Mouse (Mus musculus) naive thymus-derived CD4-positive, alpha-beta T cell, adult 2 months (primary cell): ENCODE results near the gene B4galnt1.
"Not testable (repeated sequence)": the region's sequence is repeated elsewhere in the genome, so short reads cannot be mapped to it uniquely, and the experiment has no call there.

Source experiments
- DNase-seq: peaks from one replicate; pipeline ENCODE4 v3.0.0-alpha.2; 2011; ENCODE audit warnings: low read depth

The B4galnt1 gene

GRCm38 (mm10) chr10:127143228-127143627 is 21.8 kb upstream of the B4galnt1 start:
- DNase-seq: no peak

DNA sequence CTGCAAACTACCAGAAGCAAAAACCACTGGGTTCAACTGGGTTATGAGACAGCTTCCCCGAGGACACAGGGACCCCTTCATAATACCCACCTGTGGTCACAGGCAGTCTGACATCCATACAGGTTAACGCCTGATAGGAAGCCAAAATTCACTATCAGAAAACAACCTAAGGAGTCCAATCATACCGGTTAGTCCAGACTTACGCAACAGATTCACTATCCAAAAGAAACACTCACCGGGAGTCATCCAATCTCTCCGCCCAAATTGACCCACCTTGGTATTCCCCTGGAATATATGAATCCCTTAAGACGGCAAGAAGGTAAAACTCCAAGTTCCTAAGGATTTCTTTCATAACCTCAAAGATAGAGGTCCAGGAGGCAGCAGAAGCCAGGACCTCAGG is 20.5 kb upstream of the B4galnt1 start:
- DNase-seq: no peak

DNA sequence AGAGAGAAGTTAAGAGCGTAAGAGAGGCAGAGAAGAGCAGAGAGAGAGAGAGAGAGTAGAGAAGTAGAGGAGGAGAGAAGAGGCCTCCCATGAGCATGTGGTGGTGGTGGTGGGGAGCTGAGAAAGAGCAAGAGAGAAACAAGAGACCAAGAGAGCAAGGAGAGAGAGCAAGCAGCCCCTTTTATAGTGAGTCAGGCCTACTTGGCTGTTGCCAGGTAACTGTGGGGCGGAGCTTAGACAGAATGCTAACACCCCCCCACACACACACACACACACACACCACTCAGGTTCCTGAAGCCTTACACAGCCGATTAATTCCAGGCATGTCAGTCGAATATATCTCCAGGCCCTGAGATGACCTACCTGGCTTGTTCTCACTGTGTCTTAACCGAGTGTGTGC is 19.7 kb upstream of the B4galnt1 start:
- no peak for DNase-seq

- no peak for DNase-seq
These were observed 17.9 kb upstream of the B4galnt1 start for GRCm38 (mm10) chr10:127147135-127147534.

DNA sequence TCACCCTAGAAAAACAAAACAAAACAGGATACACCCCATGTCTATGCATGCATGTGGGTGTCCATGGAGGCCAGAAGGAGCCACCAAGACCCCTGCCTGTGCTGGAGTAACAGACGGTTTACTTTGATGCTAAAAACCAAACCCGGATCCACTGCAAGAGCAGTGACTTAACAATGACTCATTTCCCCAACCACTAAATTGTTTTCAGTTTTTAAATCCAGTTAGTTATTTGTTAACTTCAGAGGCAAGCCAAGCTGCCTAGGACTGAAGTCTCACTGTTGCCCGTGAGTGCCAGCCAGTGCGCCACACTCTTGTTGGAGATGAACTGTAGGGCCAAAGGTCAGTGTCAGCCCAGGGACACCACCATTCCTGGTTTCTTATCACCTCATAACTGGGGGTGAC is 14.6 kb upstream of the B4galnt1 start:
- peak; percentile 51 for DNase-seq

DNA sequence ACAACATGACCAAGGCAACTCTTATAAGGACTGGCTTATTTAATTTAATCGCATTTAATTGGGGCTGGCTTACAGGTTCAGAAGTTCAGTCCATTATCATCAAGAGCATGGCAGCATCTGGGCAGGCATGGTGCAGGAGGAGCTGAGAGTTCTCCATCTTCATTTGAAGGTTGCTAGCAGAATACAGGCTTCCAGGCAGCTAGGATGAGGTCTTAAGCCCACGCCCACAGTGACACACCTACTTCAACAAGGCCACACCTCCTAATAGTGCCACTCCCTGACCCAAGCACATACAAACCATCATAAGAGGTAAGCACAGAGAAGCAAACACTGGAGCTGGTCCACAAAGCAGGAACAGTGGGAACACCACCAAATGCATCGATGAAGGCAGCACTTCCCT is 13.8 kb upstream of the B4galnt1 start:
- DNase-seq: not testable (repeated sequence)

- DNase-seq: not testable (repeated sequence)
These were observed 12.5 kb upstream of the B4galnt1 start for GRCm38 (mm10) chr10:127152556-127152955.

- DNase-seq: no peak
These were observed 11.7 kb upstream of the B4galnt1 start for GRCm38 (mm10) chr10:127153323-127153722.

GRCm38 (mm10) chr10:127154241-127154640 is 10.8 kb upstream of the B4galnt1 start:
- DNase-seq: no peak

DNA sequence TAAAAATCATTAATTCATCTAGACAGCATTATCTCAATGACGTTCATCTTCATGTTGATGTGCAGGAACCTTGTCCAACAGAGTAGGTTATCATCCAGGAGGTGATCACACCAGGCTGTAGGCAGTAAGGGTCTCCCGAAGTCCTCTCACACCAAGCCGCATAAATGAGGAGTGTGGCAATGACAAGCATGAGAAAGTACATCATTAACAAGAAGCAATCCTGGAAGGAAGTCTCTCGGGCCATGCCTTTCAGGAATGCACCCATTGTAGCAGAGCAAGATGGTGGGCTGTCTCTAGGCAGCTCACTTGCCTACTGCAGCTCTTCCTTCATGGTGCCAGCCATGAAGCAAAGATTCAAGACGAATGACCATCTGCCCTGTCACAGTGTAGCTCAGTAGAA is 10.4 kb upstream of the B4galnt1 start:
- DNase-seq: no peak

- no peak for DNase-seq
These were observed 8.9 kb upstream of the B4galnt1 start for GRCm38 (mm10) chr10:127156089-127156488.

DNA sequence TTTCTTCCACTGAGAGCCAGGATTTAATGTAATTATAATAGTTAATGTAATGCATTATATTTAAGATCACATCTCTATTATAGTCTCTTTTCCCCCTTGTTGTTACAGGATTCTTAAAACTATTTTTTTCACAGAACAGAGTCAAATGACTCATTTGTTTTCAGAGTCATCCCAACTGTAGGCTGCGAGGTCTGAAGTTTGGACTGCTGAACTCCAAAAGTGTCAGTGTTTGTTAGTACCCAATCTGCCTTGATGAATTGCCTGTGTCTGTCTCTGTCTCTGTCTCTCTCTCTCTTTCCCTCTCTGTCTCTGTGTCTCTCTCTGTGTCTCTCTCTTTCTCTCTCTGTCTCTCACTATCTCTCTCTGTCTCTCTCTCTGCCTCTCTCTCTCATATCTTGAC is 8.5 kb upstream of the B4galnt1 start:
- DNase-seq: no peak

DNA sequence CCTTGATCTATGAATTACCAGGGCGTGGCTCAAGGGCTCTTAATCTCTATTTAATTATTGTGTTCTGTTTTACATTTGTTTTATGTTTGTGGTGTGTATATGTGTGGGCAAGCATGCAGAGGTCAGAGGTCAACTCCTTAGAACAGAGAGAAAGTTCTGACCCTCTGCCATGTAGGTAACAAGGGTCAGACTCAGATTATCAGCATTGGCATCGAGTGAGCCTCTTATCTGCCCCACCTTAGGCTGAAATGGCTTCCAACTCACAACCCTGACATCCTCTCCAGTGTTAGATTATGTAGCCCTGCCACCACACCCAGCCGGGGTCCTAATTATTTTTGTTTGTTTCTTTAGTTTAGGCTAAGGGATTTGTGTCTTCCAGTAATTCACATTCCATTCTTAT is 6.6 kb upstream of the B4galnt1 start:
- no peak for DNase-seq

- no peak for DNase-seq
These were observed 4.9 kb upstream of the B4galnt1 start for GRCm38 (mm10) chr10:127160081-127160480.

- no peak for DNase-seq
These were observed 4.3 kb upstream of the B4galnt1 start for GRCm38 (mm10) chr10:127160728-127161127.

DNA sequence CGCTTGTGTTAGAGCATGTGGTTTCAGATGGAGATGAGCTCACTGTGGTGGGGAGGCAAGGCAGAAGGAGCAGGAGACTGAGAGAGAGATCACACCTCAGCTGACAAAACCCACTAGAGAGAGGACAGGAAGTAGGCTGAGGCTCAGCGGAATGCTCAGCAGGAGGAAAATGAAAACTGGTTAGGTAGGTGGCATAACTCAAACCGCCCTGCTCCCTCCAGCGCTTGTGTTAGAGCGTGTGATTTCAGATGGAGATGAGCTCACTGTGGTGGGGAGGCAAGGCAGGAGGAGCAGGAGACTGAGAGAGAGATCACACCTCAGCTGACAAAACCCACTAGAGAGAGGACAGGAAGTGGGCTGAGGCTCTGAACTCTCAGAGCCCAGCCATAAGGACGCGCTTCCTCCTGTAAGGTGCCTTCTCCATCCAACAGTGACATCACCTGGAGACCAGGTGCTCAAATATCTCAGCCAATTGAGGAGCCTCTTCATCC is 2.2 kb upstream of the B4galnt1 start:
- peak; percentile 95 for DNase-seq

- no peak for DNase-seq
These were observed 835 bp upstream of the B4galnt1 start for GRCm38 (mm10) chr10:127164190-127164589.

GRCm38 (mm10) chr10:127165354-127165653 is 279 bp downstream of the B4galnt1 start:
- DNase-seq: no peak

GRCm38 (mm10) chr10:127165654-127166403 is 804 bp downstream of the B4galnt1 start:
- peak; percentile 90 for DNase-seq

- peak; percentile 80 for DNase-seq
These were observed 1.3 kb downstream of the B4galnt1 start for GRCm38 (mm10) chr10:127166404-127166715.

DNA sequence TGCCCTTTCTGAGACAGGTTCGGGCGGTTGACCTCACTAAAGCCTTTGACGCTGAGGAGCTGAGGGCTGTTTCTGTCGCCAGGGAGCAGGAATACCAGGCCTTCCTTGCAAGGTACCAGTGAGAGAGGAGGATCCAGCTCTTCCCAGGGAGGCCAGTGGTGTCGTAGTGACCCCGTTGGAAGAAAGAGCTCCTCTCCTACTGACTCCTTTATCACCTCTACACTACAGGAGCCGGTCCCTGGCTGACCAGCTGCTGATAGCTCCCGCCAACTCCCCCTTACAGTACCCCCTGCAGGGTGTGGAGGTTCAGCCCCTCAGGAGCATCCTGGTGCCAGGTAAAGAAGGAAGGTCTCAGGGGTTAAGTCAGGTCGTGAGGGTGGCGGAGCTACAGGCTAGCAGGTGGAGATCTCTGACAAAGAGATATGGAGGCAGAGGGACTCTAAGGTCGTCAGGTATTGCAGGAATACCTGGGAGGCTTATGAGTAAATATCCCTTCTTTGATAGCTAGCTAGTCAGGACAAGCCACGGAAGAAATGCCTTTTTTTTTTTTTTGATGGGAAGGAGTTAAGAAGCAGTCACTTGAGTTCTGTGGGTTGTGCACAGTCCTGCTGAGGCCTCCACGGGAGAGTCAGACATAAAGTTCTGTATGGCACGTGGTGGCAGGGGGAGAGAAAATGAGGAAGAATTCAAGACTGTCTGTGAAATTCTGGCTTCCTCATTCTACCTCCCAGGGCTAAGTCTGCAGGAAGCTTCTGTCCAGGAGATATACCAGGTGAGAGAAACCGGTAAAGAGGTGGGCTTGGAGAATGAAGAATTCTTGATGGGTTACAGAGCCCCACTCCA is 2.0 kb downstream of the B4galnt1 start:
- DNase-seq: peak; percentile 49

DNA sequence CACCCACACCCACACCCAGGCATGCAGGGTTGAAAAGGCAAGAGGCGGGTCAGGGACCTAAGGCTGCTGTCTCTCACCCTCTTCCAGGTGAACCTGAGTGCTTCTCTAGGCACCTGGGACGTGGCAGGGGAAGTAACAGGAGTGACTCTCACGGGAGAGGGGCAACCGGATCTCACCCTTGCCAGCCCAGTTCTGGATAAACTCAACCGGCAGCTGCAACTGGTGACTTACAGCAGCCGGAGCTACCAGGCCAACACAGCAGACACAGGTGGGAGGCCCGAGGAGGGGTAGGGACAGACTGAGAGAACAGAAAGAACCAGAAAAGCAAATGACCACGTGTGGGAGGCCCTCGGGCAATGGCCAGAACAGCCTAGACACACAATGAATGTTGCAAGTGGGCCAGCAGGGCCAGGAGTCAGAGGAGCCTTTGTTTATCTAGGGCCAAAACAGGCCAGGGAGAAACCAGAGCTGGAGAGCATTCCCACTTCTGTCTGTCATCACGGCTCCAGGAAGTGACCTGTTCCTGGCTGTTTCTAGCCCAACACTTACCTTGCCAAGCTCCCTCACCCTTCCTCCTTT is 2.7 kb downstream of the B4galnt1 start:
- DNase-seq: no peak

- peak; percentile 56 for DNase-seq
These were observed 5.0 kb downstream of the B4galnt1 start for GRCm38 (mm10) chr10:127170002-127170401.
